In genomic region chr17:23563595-23564367, GRCm38 (mm10) we compare ENCODE assay signal across 8 mouse cellular contexts. TPM values are rescaled to one million over a fixed set of nuclear protein-coding genes. Genes with fewer than 3 reads are reported as not detected.
DNase-seq lines count a peak whose midpoint lies in the region; ATAC-seq and TF ChIP-seq lines count a peak whose summit lies in the region.

Zfp213 (minus strand) TSS chr17:23564238.

- H3K27me3 ChIP-seq in embryonic facial prominence, embryonic 13.5 days = no peaks in the 10 kb centered on the region
- H3K27me3 ChIP-seq in heart, adult 2 months (ENCODE audit: control insufficient read depth, insufficient read depth, low read length) = no peaks in the 10 kb centered on the region
- no peaks in the 10 kb centered on the region for H3K27me3 ChIP-seq in limb, embryonic 14.5 days (ENCODE audit: control insufficient read depth, insufficient read depth, low read length)
- H3K27me3 ChIP-seq in midbrain, postnatal 0 days (ENCODE audit: insufficient read depth, low read length) = no peaks in the 10 kb centered on the region

- H3K27ac ChIP-seq in embryonic facial prominence, embryonic 13.5 days = peak within 1 kb of the TSS; percentile 95
- H3K27ac ChIP-seq in heart, adult 2 months = peak within 1 kb of the TSS; percentile 97
- peak within 1 kb of the TSS; percentile 91 for H3K27ac ChIP-seq in limb, embryonic 14.5 days (replicated peaks; ENCODE audit: low read depth, low read length)
- H3K27ac ChIP-seq in midbrain, postnatal 0 days (ENCODE audit: low read depth, low read length) = peak within 1 kb of the TSS; percentile 97

- peaks cover 27% of the 10 kb centered on the region for H3K36me3 ChIP-seq in embryonic facial prominence, embryonic 13.5 days
- no peaks in the 10 kb centered on the region for H3K36me3 ChIP-seq in heart, adult 2 months (ENCODE audit: control insufficient read depth, insufficient read depth, low read length)
- H3K36me3 ChIP-seq in limb, embryonic 14.5 days (ENCODE audit: control insufficient read depth, insufficient read depth, low read length) = peaks cover 24% of the 10 kb centered on the region
- peaks cover 14% of the 10 kb centered on the region for H3K36me3 ChIP-seq in midbrain, postnatal 0 days (ENCODE audit: insufficient read depth, low read length)

- peak; percentile 93 for ATAC-seq in embryonic facial prominence, embryonic 13.5 days (ENCODE audit: insufficient number of reproducible peaks, insufficient read depth, low FRiP score, low TSS enrichment, low read depth)
- peak; percentile 97 for ATAC-seq in limb, embryonic 14.5 days (ENCODE audit: low FRiP score, low read depth)
- ATAC-seq in midbrain, postnatal 0 days (ENCODE audit: low FRiP score) = peak; percentile 93

- peak within 1 kb of the TSS; percentile 79 for H3K4me3 ChIP-seq in embryonic facial prominence, embryonic 13.5 days
- H3K4me3 ChIP-seq in heart, adult 2 months = peak within 1 kb of the TSS; percentile 86
- H3K4me3 ChIP-seq in limb, embryonic 14.5 days (replicated peaks; ENCODE audit: low read length) = peak within 1 kb of the TSS; percentile 67
- H3K4me3 ChIP-seq in midbrain, postnatal 0 days (ENCODE audit: low read depth, low read length) = peak within 1 kb of the TSS; percentile 67

- intact Hi-C loops in heart, adult 2 months (cut with DNase I) = loop anchor here (1.0 to 10.0 kb wide), 2 partner anchors 36 to 369 kb away; partner anchors contain the start of genes Zfp13 and Zfp40

- peak within 1 kb of the TSS; percentile 97 for H3K9ac ChIP-seq in embryonic facial prominence, embryonic 13.5 days
- H3K9ac ChIP-seq in heart, adult 2 months (ENCODE audit: low read depth, low read length) = peak within 1 kb of the TSS; percentile 98
- peak within 1 kb of the TSS; percentile 95 for H3K9ac ChIP-seq in limb, embryonic 14.5 days (ENCODE audit: low read depth, low read length, severe bottlenecking)
- peak within 1 kb of the TSS; percentile 77 for H3K9ac ChIP-seq in midbrain, postnatal 0 days (replicated peaks; ENCODE audit: low read length, poor library complexity, severe bottlenecking)

- DNase-seq in 3134 (ENCODE audit: extremely low read depth, insufficient read length, low spot score) = peak; percentile 98
- DNase-seq in adrenal gland, postnatal 36 days = peak; percentile 98 to 99
- DNase-seq in heart, adult 2 months = peak; percentile 98
- peak; percentile 95 for DNase-seq in kidney, adult 9 months
- peak; percentile 96 for DNase-seq in limb, embryonic 14.5 days (ENCODE audit: low spot score)
- peak; percentile 98 for DNase-seq in midbrain, postnatal 0 days (ENCODE audit: low spot score)
- peak; percentile 89 to 90 for DNase-seq in spleen, postnatal 14 days (ENCODE audit: low spot score in 2 of 2)

- peak within 1 kb of the TSS; percentile 80 for H3K4me2 ChIP-seq in embryonic facial prominence, embryonic 13.5 days
- H3K4me2 ChIP-seq in limb, embryonic 14.5 days (replicated peaks; ENCODE audit: low read depth, low read length, severe bottlenecking) = peak within 1 kb of the TSS; percentile 60
- peak within 1 kb of the TSS; percentile 61 for H3K4me2 ChIP-seq in midbrain, postnatal 0 days (ENCODE audit: low read depth, low read length, poor library complexity, severe bottlenecking)

- H3K79me2 ChIP-seq in heart, adult 2 months (replicated peaks; ENCODE audit: control insufficient read depth, insufficient read depth, low read length) = no peaks in the 10 kb centered on the region

- H3K4me1 ChIP-seq in embryonic facial prominence, embryonic 13.5 days = peaks cover 14% of the 10 kb centered on the region
- H3K4me1 ChIP-seq in heart, adult 2 months (ENCODE audit: control insufficient read depth, insufficient read depth, low read length) = peaks cover 4% of the 10 kb centered on the region
- H3K4me1 ChIP-seq in limb, embryonic 14.5 days (ENCODE audit: control insufficient read depth, insufficient read depth, low read length) = peaks cover 13% of the 10 kb centered on the region; the same call in 1 of the 2 replicates
- no peaks in the 10 kb centered on the region for H3K4me1 ChIP-seq in midbrain, postnatal 0 days (ENCODE audit: insufficient read depth, low read length)

- under 1% methylated on average over 59 of the region's 59 CpGs for WGBS in embryonic facial prominence, embryonic 13.5 days
- 1% methylated on average over 59 of the region's 59 CpGs for WGBS in heart, adult 2 months
- 1% methylated on average over 47 of the region's 59 CpGs for WGBS in limb, embryonic 14.5 days
- under 1% methylated on average over 59 of the region's 59 CpGs for WGBS in midbrain, postnatal 0 days

- TF ChIP-seq CTCF in heart, adult 2 months (IDR thresholded peaks at IDR 0.05) = no peak
- TF ChIP-seq CTCF in midbrain, postnatal 0 days (IDR thresholded peaks at IDR 0.05) = no peak

- no peaks in the 10 kb centered on the region for H3K9me3 ChIP-seq in embryonic facial prominence, embryonic 13.5 days
- H3K9me3 ChIP-seq in limb, embryonic 14.5 days (ENCODE audit: control insufficient read depth, low read length) = no peaks in the 10 kb centered on the region
- no peaks in the 10 kb centered on the region for H3K9me3 ChIP-seq in midbrain, postnatal 0 days (ENCODE audit: low read length)

- TF ChIP-seq EP300 in heart, adult 2 months (IDR thresholded peaks at IDR 0.05; ENCODE audit: insufficient read depth, low read depth, low read length) = no peak

- TF ChIP-seq POLR2A in heart, adult 2 months (IDR thresholded peaks at IDR 0.05; ENCODE audit: insufficient read depth, low read depth, low read length) = peak; percentile 86
- peak; percentile 94 for TF ChIP-seq POLR2A in limb, embryonic 14.5 days (IDR thresholded peaks at IDR 0.05; ENCODE audit: borderline replicate concordance, extremely low read depth, insufficient read depth, insufficient read length)

RNA-seq across cellular contexts. Expression of gene Zfp213, which starts in this region (rescaled TPM):
- 10 to 100 TPM; 10.3 to 12.1 TPM for total RNA-seq in adrenal gland, postnatal 36 days (2021)
- 20.0 and 22.5 TPM in 2 replicates for polyA plus RNA-seq in embryonic facial prominence, embryonic 13.5 days (2015; fragmentation: Nextera tagmentation; extraction: Ambion mirVana)
- 1 to 10 TPM; 5.5 to 6.2 TPM for total RNA-seq in heart, adult 2 months (2021)
- polyA plus RNA-seq in heart, adult 2 months (2012; rRNA removed) = 8.7 and 9.8 TPM in 2 replicates
- polyA plus RNA-seq in limb, embryonic 14.5 days (2012; rRNA removed) = 16.3 and 21.1 TPM in 2 replicates
- polyA plus RNA-seq in limb, embryonic 14.5 days (2014; fragmentation: Nextera tagmentation; extraction: Ambion mirVana) = 17.4 and 18.1 TPM in 2 replicates
- total RNA-seq in midbrain, postnatal 0 days (2014; rRNA removed) = 16.9 and 21.7 TPM in 2 replicates
- polyA plus RNA-seq in midbrain, postnatal 0 days (2015; fragmentation: Nextera tagmentation; extraction: Ambion mirVana) = 10.0 and 10.7 TPM in 2 replicates

Comparison
In these comparisons a context has a peak if more than half of its experiments do, and no peak if none do; other contexts are left out.
1. Peak in every context shown above with its lines: DNase-seq, ATAC-seq, H3K4me3 ChIP-seq and H3K27ac ChIP-seq.